Mouse (Mus musculus): Measurements from ENCODE around the gene Usp53. TPM values are rescaled to one million over a fixed set of nuclear protein-coding genes. Genes with fewer than 3 reads are reported as not detected.

Usp53 gene
- total and polyA plus RNA-seq, 2 experiments from 2014 or later: 13.1 to 14.1 TPM

GRCm38 (mm10) chr3:122903746-122904433 is 80.4 kb downstream of the Usp53 start:
- DNase-seq (ENCODE audit: low spot score): peak; percentile 72
- Histone ChIP-seq H3K27ac (ENCODE audit: low read depth, low read length) (no peak overlapping the region), H3K27me3 (ENCODE audit: insufficient read depth, low read length) (no peaks in the 10 kb centered on the region), H3K4me2 (ENCODE audit: low read depth, low read length, poor library complexity, severe bottlenecking) (no peak overlapping the region), H3K4me1 (ENCODE audit: insufficient read depth, low read length) (no peaks in the 10 kb centered on the region), H3K9ac (replicated peaks; ENCODE audit: low read length, poor library complexity, severe bottlenecking) (no peak overlapping the region), H3K9me3 (ENCODE audit: low read length) (no peaks in the 10 kb centered on the region), H3K4me3 (ENCODE audit: low read depth, low read length) (no peak overlapping the region), H3K36me3 (ENCODE audit: insufficient read depth, low read length) (no peaks in the 10 kb centered on the region)
- TF ChIP-seq CTCF (IDR thresholded peaks at IDR 0.05): peak; percentile 89
- peak; percentile 56 for ATAC-seq (ENCODE audit: low FRiP score)
- WGBS: 43% methylated on average over 12 of the region's 12 CpGs

- no peak for TF ChIP-seq CTCF (IDR thresholded peaks at IDR 0.05)
- no peak for DNase-seq (ENCODE audit: low spot score)
- no peak for ATAC-seq (ENCODE audit: low FRiP score)
- no peaks in the 10 kb centered on the region for H3K9me3 ChIP-seq (ENCODE audit: low read length)
- no peaks in the 10 kb centered on the region for H3K4me1 ChIP-seq (ENCODE audit: insufficient read depth, low read length)
- 67% methylated on average over 6 of the region's 6 CpGs for WGBS
- H3K27me3 ChIP-seq (ENCODE audit: insufficient read depth, low read length): no peaks in the 10 kb centered on the region
- no peak overlapping the region for H3K9ac ChIP-seq (replicated peaks; ENCODE audit: low read length, poor library complexity, severe bottlenecking)
- H3K4me3 ChIP-seq (ENCODE audit: low read depth, low read length): no peak overlapping the region
- H3K27ac ChIP-seq (ENCODE audit: low read depth, low read length): no peak overlapping the region
- no peaks in the 10 kb centered on the region for H3K36me3 ChIP-seq (ENCODE audit: insufficient read depth, low read length)
- H3K4me2 ChIP-seq (ENCODE audit: low read depth, low read length, poor library complexity, severe bottlenecking): no peak overlapping the region
Measured at GRCm38 (mm10) chr3:122898254-122898653, 86.1 kb downstream of the Usp53 start.

- Histone ChIP-seq H3K27me3 (ENCODE audit: insufficient read depth, low read length) (no peaks in the 10 kb centered on the region), H3K4me1 (ENCODE audit: insufficient read depth, low read length) (no peaks in the 10 kb centered on the region), H3K4me2 (ENCODE audit: low read depth, low read length, poor library complexity, severe bottlenecking) (no peak overlapping the region), H3K9ac (replicated peaks; ENCODE audit: low read length, poor library complexity, severe bottlenecking) (no peak overlapping the region), H3K9me3 (ENCODE audit: low read length) (no peaks in the 10 kb centered on the region), H3K36me3 (ENCODE audit: insufficient read depth, low read length) (no peaks in the 10 kb centered on the region), H3K27ac (ENCODE audit: low read depth, low read length) (no peak overlapping the region), H3K4me3 (ENCODE audit: low read depth, low read length) (no peak overlapping the region)
- 88% methylated on average over 11 of the region's 11 CpGs for WGBS
- DNase-seq (ENCODE audit: low spot score) (no peak), ATAC-seq (ENCODE audit: low FRiP score) (no peak)
- no peak for TF ChIP-seq CTCF (IDR thresholded peaks at IDR 0.05)
Measured at GRCm38 (mm10) chr3:122895189-122895731, 89.0 kb downstream of the Usp53 start.

- Histone ChIP-seq H3K4me2 (ENCODE audit: low read depth, low read length, poor library complexity, severe bottlenecking) (no peak within 1 kb of the TSS), H3K9ac (replicated peaks; ENCODE audit: low read length, poor library complexity, severe bottlenecking) (no peak within 1 kb of the TSS), H3K4me1 (ENCODE audit: insufficient read depth, low read length) (no peaks in the 10 kb centered on the region), H3K27ac (ENCODE audit: low read depth, low read length) (no peak within 1 kb of the TSS), H3K36me3 (ENCODE audit: insufficient read depth, low read length) (no peaks in the 10 kb centered on the region), H3K4me3 (ENCODE audit: low read depth, low read length) (no peak within 1 kb of the TSS), H3K9me3 (ENCODE audit: low read length) (no peaks in the 10 kb centered on the region), H3K27me3 (ENCODE audit: insufficient read depth, low read length) (no peaks in the 10 kb centered on the region)
- DNase-seq (ENCODE audit: low spot score): no peak
- 93% methylated on average over 3 of the region's 3 CpGs for WGBS
- no peak for TF ChIP-seq CTCF (IDR thresholded peaks at IDR 0.05)
- no peak for ATAC-seq (ENCODE audit: low FRiP score)
Measured at GRCm38 (mm10) chr3:122894772-122895171, 89.5 kb downstream of the Usp53 start, which contains the start of gene Fabp2. Gene Fabp2 (plus strand): TSS chr3:122895072.

GRCm38 (mm10) chr3:122888371-122888819 is 95.9 kb downstream of the Usp53 start:
- no peak for DNase-seq (ENCODE audit: low spot score)
- WGBS: 89% methylated on average over 5 of the region's 5 CpGs
- ATAC-seq (ENCODE audit: low FRiP score): no peak

More at GRCm38 (mm10) chr3:122888371-122888819, 95.9 kb downstream of the Usp53 start:
- Histone ChIP-seq H3K27me3 (ENCODE audit: insufficient read depth, low read length) (no peaks in the 10 kb centered on the region), H3K9me3 (ENCODE audit: low read length) (no peaks in the 10 kb centered on the region), H3K4me2 (ENCODE audit: low read depth, low read length, poor library complexity, severe bottlenecking) (no peak overlapping the region), H3K4me1 (ENCODE audit: insufficient read depth, low read length) (no peaks in the 10 kb centered on the region), H3K4me3 (ENCODE audit: low read depth, low read length) (no peak overlapping the region), H3K27ac (ENCODE audit: low read depth, low read length) (no peak overlapping the region), H3K9ac (replicated peaks; ENCODE audit: low read length, poor library complexity, severe bottlenecking) (no peak overlapping the region), H3K36me3 (ENCODE audit: insufficient read depth, low read length) (no peaks in the 10 kb centered on the region)
- TF ChIP-seq CTCF (IDR thresholded peaks at IDR 0.05): no peak

Measured in midbrain, postnatal 0 days (tissue).